Mouse (Mus musculus): ENCODE data around the gene Rph3a. TPM values are rescaled to one million over a fixed set of nuclear protein-coding genes. Genes with fewer than 3 reads are reported as not detected.

Gene Rph3a
- polyA plus RNA-seq (2015; fragmentation: Nextera tagmentation; extraction: Ambion mirVana): 0.06 and 0.26 TPM in 2 replicates

DNA sequence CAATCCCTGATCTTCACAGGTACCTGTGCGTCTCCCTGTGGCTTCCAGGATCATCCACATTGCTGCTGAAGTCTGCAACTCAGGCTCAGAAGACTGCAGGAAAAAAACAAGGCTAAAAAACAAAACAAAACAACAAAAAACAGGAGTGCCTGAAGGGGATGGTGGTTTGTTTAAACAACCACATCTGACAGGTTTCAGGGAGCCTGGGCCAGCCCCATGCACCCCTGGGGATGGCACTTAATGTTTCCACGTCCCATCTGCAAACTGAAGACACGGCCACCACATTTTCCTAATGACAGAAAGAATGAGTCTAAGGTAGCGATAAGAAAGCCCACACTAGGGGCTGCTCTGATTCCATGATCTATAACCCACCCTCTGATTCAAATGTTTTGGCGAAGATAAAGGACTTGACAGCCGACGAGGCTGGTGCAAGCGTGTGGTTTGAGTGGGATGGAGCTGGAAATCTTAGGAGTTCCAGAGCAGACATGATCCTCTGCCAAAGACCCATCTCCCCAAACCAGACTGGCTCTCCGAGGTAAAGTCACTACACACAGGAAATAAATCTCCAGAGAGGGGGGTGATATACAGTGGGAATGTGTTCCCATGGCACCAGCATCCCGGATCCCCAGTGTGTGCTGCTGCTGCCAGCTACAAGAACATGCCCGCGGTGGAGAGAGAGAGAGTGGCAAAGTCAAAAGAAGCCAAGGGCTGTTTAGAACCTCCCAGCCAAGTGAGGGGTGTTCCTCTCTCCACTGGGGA is at the start of gene Rph3a:
Gene Rph3a (minus strand): TSS at position 282 of the 759 bp plus-strand sequence.
- Histone ChIP-seq H3K27ac (ENCODE audit: low read length) (no peak within 1 kb of the TSS), H3K4me3 (replicated peaks; ENCODE audit: low read length) (no peak within 1 kb of the TSS), H3K27me3 (ENCODE audit: control insufficient read depth, insufficient read depth, low read length) (peaks cover 3% of the 10 kb centered on the region; the same call in 1 of the 2 replicates), H3K4me1 (ENCODE audit: control insufficient read depth, insufficient read depth, low read length) (no peaks in the 10 kb centered on the region), H3K9ac (ENCODE audit: low read length) (no peak within 1 kb of the TSS), H3K4me2 (ENCODE audit: low read depth, low read length) (no peak within 1 kb of the TSS), H3K36me3 (ENCODE audit: control insufficient read depth, insufficient read depth, low read length) (no peaks in the 10 kb centered on the region), H3K9me3 (replicated peaks; ENCODE audit: control insufficient read depth, low read length) (no peaks in the 10 kb centered on the region)
- no peak for ATAC-seq (ENCODE audit: insufficient read depth, low FRiP score)
- 75% methylated on average over 12 of the region's 12 CpGs for WGBS

GRCm38 (mm10) chr5:121058261-121058660 is 48.4 kb upstream of the Rph3a start:
- Histone ChIP-seq H3K9me3 (replicated peaks; ENCODE audit: control insufficient read depth, low read length) (no peaks in the 10 kb centered on the region), H3K27ac (ENCODE audit: low read length) (no peak overlapping the region), H3K4me3 (replicated peaks; ENCODE audit: low read length) (no peak overlapping the region), H3K36me3 (ENCODE audit: control insufficient read depth, insufficient read depth, low read length) (no peaks in the 10 kb centered on the region), H3K27me3 (ENCODE audit: control insufficient read depth, insufficient read depth, low read length) (no peaks in the 10 kb centered on the region), H3K4me2 (ENCODE audit: low read depth, low read length) (no peak overlapping the region), H3K4me1 (ENCODE audit: control insufficient read depth, insufficient read depth, low read length) (no peaks in the 10 kb centered on the region), H3K9ac (ENCODE audit: low read length) (no peak overlapping the region)
- ATAC-seq (ENCODE audit: insufficient read depth, low FRiP score): no peak
- 91% methylated on average over 11 of the region's 11 CpGs for WGBS

GRCm38 (mm10) chr5:121053886-121054285 is 44.0 kb upstream of the Rph3a start:
- no peak overlapping the region for H3K27ac ChIP-seq (ENCODE audit: low read length)
- H3K9ac ChIP-seq (ENCODE audit: low read length): no peak overlapping the region
- no peaks in the 10 kb centered on the region for H3K36me3 ChIP-seq (ENCODE audit: control insufficient read depth, insufficient read depth, low read length)
- no peaks in the 10 kb centered on the region for H3K4me1 ChIP-seq (ENCODE audit: control insufficient read depth, insufficient read depth, low read length)
- H3K4me2 ChIP-seq (ENCODE audit: low read depth, low read length): no peak overlapping the region
- 65% methylated on average over 9 of the region's 9 CpGs for WGBS
- no peak for ATAC-seq (ENCODE audit: insufficient read depth, low FRiP score)
- H3K27me3 ChIP-seq (ENCODE audit: control insufficient read depth, insufficient read depth, low read length): no peaks in the 10 kb centered on the region
- H3K4me3 ChIP-seq (replicated peaks; ENCODE audit: low read length): no peak overlapping the region
- H3K9me3 ChIP-seq (replicated peaks; ENCODE audit: control insufficient read depth, low read length): no peaks in the 10 kb centered on the region

DNA sequence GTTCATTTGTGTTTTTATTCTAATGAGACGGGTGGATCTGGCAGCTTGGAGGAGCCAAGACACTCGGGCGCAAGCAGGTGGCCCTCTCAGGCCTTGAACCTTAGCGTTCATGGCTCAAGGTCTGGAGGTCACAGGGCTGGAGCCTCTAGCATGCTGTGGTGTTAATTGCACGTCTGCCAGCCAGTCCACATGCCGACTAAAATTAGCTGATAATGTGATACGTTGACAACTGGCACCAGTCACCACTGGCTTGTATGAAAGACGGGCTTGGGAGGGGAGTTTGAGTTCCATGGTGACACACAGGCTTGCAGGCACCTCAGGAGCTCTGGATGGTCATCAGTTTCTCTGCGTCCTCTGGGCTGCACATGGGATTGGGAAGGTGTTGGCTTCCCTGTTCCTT is 31.9 kb upstream of the Rph3a start:
- Histone ChIP-seq H3K9me3 (replicated peaks; ENCODE audit: control insufficient read depth, low read length) (no peaks in the 10 kb centered on the region), H3K4me1 (ENCODE audit: control insufficient read depth, insufficient read depth, low read length) (no peaks in the 10 kb centered on the region), H3K4me3 (replicated peaks; ENCODE audit: low read length) (no peak overlapping the region), H3K9ac (ENCODE audit: low read length) (no peak overlapping the region), H3K27ac (ENCODE audit: low read length) (no peak overlapping the region), H3K4me2 (ENCODE audit: low read depth, low read length) (no peak overlapping the region), H3K27me3 (ENCODE audit: control insufficient read depth, insufficient read depth, low read length) (no peaks in the 10 kb centered on the region), H3K36me3 (ENCODE audit: control insufficient read depth, insufficient read depth, low read length) (no peaks in the 10 kb centered on the region)
- ATAC-seq (ENCODE audit: insufficient read depth, low FRiP score): no peak
- 57% methylated on average over 9 of the region's 9 CpGs for WGBS

GRCm38 (mm10) chr5:121039465-121039864 is 29.6 kb upstream of the Rph3a start:
- Histone ChIP-seq H3K9me3 (replicated peaks; ENCODE audit: control insufficient read depth, low read length) (no peaks in the 10 kb centered on the region), H3K36me3 (ENCODE audit: control insufficient read depth, insufficient read depth, low read length) (no peaks in the 10 kb centered on the region), H3K27ac (ENCODE audit: low read length) (no peak overlapping the region), H3K4me1 (ENCODE audit: control insufficient read depth, insufficient read depth, low read length) (no peaks in the 10 kb centered on the region), H3K9ac (ENCODE audit: low read length) (no peak overlapping the region), H3K4me3 (replicated peaks; ENCODE audit: low read length) (no peak overlapping the region), H3K27me3 (ENCODE audit: control insufficient read depth, insufficient read depth, low read length) (no peaks in the 10 kb centered on the region), H3K4me2 (ENCODE audit: low read depth, low read length) (no peak overlapping the region)
- ATAC-seq (ENCODE audit: insufficient read depth, low FRiP score): no peak
- WGBS: 77% methylated on average over 9 of the region's 9 CpGs

- no peaks in the 10 kb centered on the region for H3K4me1 ChIP-seq (ENCODE audit: control insufficient read depth, insufficient read depth, low read length)
- H3K36me3 ChIP-seq (ENCODE audit: control insufficient read depth, insufficient read depth, low read length): no peaks in the 10 kb centered on the region
- H3K9me3 ChIP-seq (replicated peaks; ENCODE audit: control insufficient read depth, low read length): no peaks in the 10 kb centered on the region
- H3K4me3 ChIP-seq (replicated peaks; ENCODE audit: low read length): no peak overlapping the region
- H3K27ac ChIP-seq (ENCODE audit: low read length): no peak overlapping the region
- no peak overlapping the region for H3K4me2 ChIP-seq (ENCODE audit: low read depth, low read length)
- WGBS: 62% methylated on average over 9 of the region's 9 CpGs
- no peak for ATAC-seq (ENCODE audit: insufficient read depth, low FRiP score)
- H3K9ac ChIP-seq (ENCODE audit: low read length): no peak overlapping the region
- no peaks in the 10 kb centered on the region for H3K27me3 ChIP-seq (ENCODE audit: control insufficient read depth, insufficient read depth, low read length)
These were observed 20.3 kb upstream of the Rph3a start for GRCm38 (mm10) chr5:121030161-121030560.

DNA sequence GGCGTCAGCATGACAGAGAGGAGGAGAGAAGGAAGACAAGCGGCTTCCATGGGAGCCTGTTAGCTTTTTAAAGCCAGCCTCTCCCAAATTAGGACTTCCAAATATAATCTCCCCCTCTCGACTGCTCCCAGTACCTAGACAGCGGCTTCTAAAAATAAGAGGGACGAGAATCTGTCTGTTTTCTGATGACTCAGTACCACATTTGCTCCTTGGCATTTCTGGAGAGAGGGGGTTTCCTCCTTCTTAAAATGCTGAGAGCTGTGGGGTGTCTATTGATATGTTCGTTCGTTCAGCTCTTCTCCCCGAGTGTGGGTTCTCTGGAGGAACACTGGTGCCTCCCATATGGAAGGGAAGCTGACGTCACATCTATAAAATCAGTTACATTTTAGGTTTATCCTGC is 9.6 kb upstream of the Rph3a start:
- Histone ChIP-seq H3K4me3 (replicated peaks; ENCODE audit: low read length) (no peak overlapping the region), H3K4me1 (ENCODE audit: control insufficient read depth, insufficient read depth, low read length) (no peaks in the 10 kb centered on the region), H3K9ac (ENCODE audit: low read length) (no peak overlapping the region), H3K27me3 (ENCODE audit: control insufficient read depth, insufficient read depth, low read length) (no peaks in the 10 kb centered on the region), H3K36me3 (ENCODE audit: control insufficient read depth, insufficient read depth, low read length) (no peaks in the 10 kb centered on the region), H3K4me2 (ENCODE audit: low read depth, low read length) (no peak overlapping the region), H3K9me3 (replicated peaks; ENCODE audit: control insufficient read depth, low read length) (no peaks in the 10 kb centered on the region), H3K27ac (ENCODE audit: low read length) (no peak overlapping the region)
- ATAC-seq (ENCODE audit: insufficient read depth, low FRiP score): no peak
- WGBS: 73% methylated on average over 9 of the region's 9 CpGs

DNA sequence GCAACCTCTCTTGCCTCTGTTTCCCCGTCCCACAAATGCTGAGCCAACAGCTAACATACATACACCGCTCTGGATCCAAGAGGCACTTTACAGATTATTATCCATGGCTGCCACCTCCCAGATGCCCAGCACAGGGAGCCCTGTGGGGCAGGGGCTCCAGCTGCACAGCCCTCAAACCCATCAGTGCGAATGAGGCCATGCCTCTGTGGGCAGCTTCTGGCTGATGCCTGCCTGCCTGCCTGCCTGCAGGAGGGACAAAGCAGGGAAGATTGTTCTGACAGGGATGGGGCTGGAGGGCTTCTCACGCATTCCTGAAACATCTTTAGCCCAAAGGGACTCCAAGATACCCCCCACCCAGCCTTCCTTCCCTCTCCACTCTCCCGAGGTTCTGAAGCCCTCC is 7.8 kb upstream of the Rph3a start:
- Histone ChIP-seq H3K9me3 (replicated peaks; ENCODE audit: control insufficient read depth, low read length) (no peaks in the 10 kb centered on the region), H3K36me3 (ENCODE audit: control insufficient read depth, insufficient read depth, low read length) (no peaks in the 10 kb centered on the region), H3K27me3 (ENCODE audit: control insufficient read depth, insufficient read depth, low read length) (no peaks in the 10 kb centered on the region), H3K9ac (ENCODE audit: low read length) (no peak overlapping the region), H3K4me1 (ENCODE audit: control insufficient read depth, insufficient read depth, low read length) (no peaks in the 10 kb centered on the region), H3K27ac (ENCODE audit: low read length) (no peak overlapping the region), H3K4me3 (replicated peaks; ENCODE audit: low read length) (no peak overlapping the region), H3K4me2 (ENCODE audit: low read depth, low read length) (no peak overlapping the region)
- 70% methylated on average over 5 of the region's 5 CpGs for WGBS
- no peak for ATAC-seq (ENCODE audit: insufficient read depth, low FRiP score)

GRCm38 (mm10) chr5:121016405-121016804 is 6.5 kb upstream of the Rph3a start:
- no peaks in the 10 kb centered on the region for H3K9me3 ChIP-seq (replicated peaks; ENCODE audit: control insufficient read depth, low read length)
- no peak overlapping the region for H3K27ac ChIP-seq (ENCODE audit: low read length)
- no peaks in the 10 kb centered on the region for H3K36me3 ChIP-seq (ENCODE audit: control insufficient read depth, insufficient read depth, low read length)
- 28% methylated on average over 12 of the region's 12 CpGs for WGBS
- no peak for ATAC-seq (ENCODE audit: insufficient read depth, low FRiP score)
- H3K4me3 ChIP-seq (replicated peaks; ENCODE audit: low read length): no peak overlapping the region
- H3K4me1 ChIP-seq (ENCODE audit: control insufficient read depth, insufficient read depth, low read length): no peaks in the 10 kb centered on the region
- no peak overlapping the region for H3K4me2 ChIP-seq (ENCODE audit: low read depth, low read length)
- no peaks in the 10 kb centered on the region for H3K27me3 ChIP-seq (ENCODE audit: control insufficient read depth, insufficient read depth, low read length)
- no peak overlapping the region for H3K9ac ChIP-seq (ENCODE audit: low read length)
